Mouse (Mus musculus) neural tube, embryonic 14.5 days (tissue): ENCODE data around the gene Serpina1e. TPM values are rescaled to one million over a fixed set of nuclear protein-coding genes. Genes with fewer than 3 reads are reported as not detected.

Experiments used
- ATAC-seq: fragments of 200-750 bp; cut with Nextera tagmentation; 2 replicates; pipeline ENCODE4 v1.8.0; 2017; ENCODE audit warnings: low read depth, mild to moderate bottlenecking, moderate TSS enrichment, moderate library complexity
- H3K27ac ChIP-seq: fragments of 300-500 bp; sonication (generic); 2 replicates; pipeline ENCODE4 v1.5.1; 2014; ENCODE audit warnings: low read depth, mild to moderate bottlenecking, control low read depth, low read length, moderate library complexity, mixed read lengths
- H3K27me3 ChIP-seq: fragments of 300-500 bp; sonication (generic); 2 replicates; pipeline ENCODE4 v1.6.1; 2014; ENCODE audit warnings: low read length; ENCODE audit not compliant: control insufficient read depth, insufficient read depth
- H3K36me3 ChIP-seq: fragments of 300-500 bp; sonication (generic); 2 replicates; pipeline ENCODE4 v1.6.1; 2014; ENCODE audit warnings: low read length, mixed read lengths; ENCODE audit not compliant: control insufficient read depth, insufficient read depth
- H3K4me1 ChIP-seq: fragments of 300-500 bp; sonication (generic); 2 replicates; pipeline ENCODE4 v1.6.1; 2014; ENCODE audit warnings: low read length; ENCODE audit not compliant: control insufficient read depth, insufficient read depth
- H3K4me2 ChIP-seq: fragments of 300-500 bp; sonication (generic); 2 replicates; pipeline ENCODE4 v1.6.1; 2014; ENCODE audit warnings: mild to moderate bottlenecking, low read depth, low read length, control low read depth
- H3K4me3 ChIP-seq: fragments of 300-500 bp; sonication (generic); 2 replicates; pipeline ENCODE4 v1.5.1; 2014; ENCODE audit warnings: low read depth, low read length, control low read depth, mixed read lengths
- H3K9ac ChIP-seq: fragments of 300-500 bp; sonication (generic); replicated peaks from 2 replicates; pipeline ENCODE4 v1.6.1; 2014; ENCODE audit warnings: low read depth, mild to moderate bottlenecking, control low read depth, low read length, mixed read lengths
- H3K9me3 ChIP-seq: fragments of 300-500 bp; sonication (generic); 2 replicates; pipeline ENCODE4 v1.6.1; 2016; ENCODE audit warnings: low read length; ENCODE audit not compliant: control insufficient read depth
- WGBS: fragments of 180-500 bp; shearing (Covaris S2); extraction: QIAGEN DNeasy Blood & Tissue Kit; methylation state at CpG from one replicate; pipeline ENCODE4 v1.1.7; 2014; 5-methylcytosine and 5-hydroxymethylcytosine counted together
- polyA plus RNA-seq: library from polyadenylated mRNA; unstranded; fragments of >200 nt; fragmentation: Nextera tagmentation; extraction: Ambion mirVana; gene quantifications from 2 replicates; pipeline ENCODE4 v1.2.1, GENCODE M21; 2014

Serpina1e gene
- not detected in 2 replicates for polyA plus RNA-seq

GRCm38 (mm10) chr12:103958798-103959197 is at the start of gene Serpina1e:
Gene Serpina1e (minus strand): TSS chr12:103958975.
- H3K27ac ChIP-seq, result no peak within 1 kb of the TSS
- H3K9me3 ChIP-seq, result no peaks in the 10 kb centered on the region
- WGBS, result 83% methylated on average over 3 of the region's 3 CpGs
- no peak within 1 kb of the TSS for H3K4me3 ChIP-seq
- H3K4me1 ChIP-seq, result no peaks in the 10 kb centered on the region
- no peaks in the 10 kb centered on the region for H3K27me3 ChIP-seq
- H3K4me2 ChIP-seq, result no peak within 1 kb of the TSS
- no peaks in the 10 kb centered on the region for H3K36me3 ChIP-seq
- ATAC-seq, result no peak
- no peak within 1 kb of the TSS for H3K9ac ChIP-seq

- H3K4me3 ChIP-seq, result no peak overlapping the region
- no peaks in the 10 kb centered on the region for H3K4me1 ChIP-seq
- H3K27ac ChIP-seq, result no peak overlapping the region
- no peak for ATAC-seq
- H3K27me3 ChIP-seq, result no peaks in the 10 kb centered on the region
- no peak overlapping the region for H3K9ac ChIP-seq
- H3K36me3 ChIP-seq, result no peaks in the 10 kb centered on the region
- no peaks in the 10 kb centered on the region for H3K9me3 ChIP-seq
- WGBS, result 81% methylated on average over 5 of the region's 5 CpGs
- no peak overlapping the region for H3K4me2 ChIP-seq
Observed at GRCm38 (mm10) chr12:104004689-104005088, 45.9 kb upstream of the Serpina1e start.

- 78% methylated on average over 4 of the region's 4 CpGs for WGBS
- no peak overlapping the region for H3K4me2 ChIP-seq
- no peak for ATAC-seq
Observed at GRCm38 (mm10) chr12:104003238-104003612, 44.5 kb upstream of the Serpina1e start.

GRCm38 (mm10) chr12:104002569-104003237 is 43.9 kb upstream of the Serpina1e start:
- H3K4me1 ChIP-seq, result no peaks in the 10 kb centered on the region
- WGBS, result 78% methylated on average over 10 of the region's 10 CpGs
- no peak for ATAC-seq
- no peaks in the 10 kb centered on the region for H3K27me3 ChIP-seq
- H3K36me3 ChIP-seq, result no peaks in the 10 kb centered on the region
- H3K9ac ChIP-seq, result no peak overlapping the region
- H3K4me3 ChIP-seq, result no peak overlapping the region
- no peaks in the 10 kb centered on the region for H3K9me3 ChIP-seq
- no peak overlapping the region for H3K4me2 ChIP-seq
- H3K27ac ChIP-seq, result no peak overlapping the region

More at GRCm38 (mm10) chr12:104003238-104003612, 44.5 kb upstream of the Serpina1e start:
- no peaks in the 10 kb centered on the region for H3K27me3 ChIP-seq
- H3K9ac ChIP-seq, result no peak overlapping the region
- no peak overlapping the region for H3K27ac ChIP-seq
- no peaks in the 10 kb centered on the region for H3K36me3 ChIP-seq
- no peaks in the 10 kb centered on the region for H3K9me3 ChIP-seq
- H3K4me1 ChIP-seq, result no peaks in the 10 kb centered on the region
- no peak overlapping the region for H3K4me3 ChIP-seq

GRCm38 (mm10) chr12:104000594-104000993 is 41.8 kb upstream of the Serpina1e start:
- no peak overlapping the region for H3K4me3 ChIP-seq
- no peak for ATAC-seq
- 95% methylated on average over 3 of the region's 3 CpGs for WGBS
- no peaks in the 10 kb centered on the region for H3K36me3 ChIP-seq
- no peaks in the 10 kb centered on the region for H3K27me3 ChIP-seq
- no peak overlapping the region for H3K27ac ChIP-seq
- no peaks in the 10 kb centered on the region for H3K9me3 ChIP-seq
- no peak overlapping the region for H3K4me2 ChIP-seq
- no peaks in the 10 kb centered on the region for H3K4me1 ChIP-seq
- no peak overlapping the region for H3K9ac ChIP-seq

- Histone ChIP-seq H3K4me2 (no peak overlapping the region), H3K4me1 (no peaks in the 10 kb centered on the region), H3K27ac (no peak overlapping the region), H3K27me3 (no peaks in the 10 kb centered on the region), H3K9me3 (no peaks in the 10 kb centered on the region), H3K9ac (no peak overlapping the region), H3K36me3 (no peaks in the 10 kb centered on the region), H3K4me3 (no peak overlapping the region)
- no peak for ATAC-seq
- 63% methylated on average over 8 of the region's 8 CpGs for WGBS
Observed at GRCm38 (mm10) chr12:103999611-104000010, 40.8 kb upstream of the Serpina1e start.

- Histone ChIP-seq H3K9ac (no peak overlapping the region), H3K4me1 (no peaks in the 10 kb centered on the region), H3K27ac (no peak overlapping the region), H3K4me3 (no peak overlapping the region), H3K27me3 (no peaks in the 10 kb centered on the region), H3K4me2 (no peak overlapping the region), H3K36me3 (no peaks in the 10 kb centered on the region), H3K9me3 (no peaks in the 10 kb centered on the region)
- no peak for ATAC-seq
- 62% methylated on average over 2 of the region's 2 CpGs for WGBS
Observed at GRCm38 (mm10) chr12:103996513-103996912, 37.7 kb upstream of the Serpina1e start.

GRCm38 (mm10) chr12:103995292-103996072 is 36.7 kb upstream of the Serpina1e start:
- Histone ChIP-seq H3K9ac (no peak overlapping the region), H3K4me3 (no peak overlapping the region), H3K36me3 (no peaks in the 10 kb centered on the region), H3K4me2 (no peak overlapping the region), H3K27ac (no peak overlapping the region), H3K4me1 (no peaks in the 10 kb centered on the region), H3K27me3 (no peaks in the 10 kb centered on the region), H3K9me3 (no peaks in the 10 kb centered on the region)
- ATAC-seq, result peak; percentile 71; the same call in 1 of the 2 replicates
- 40% methylated on average over 5 of the region's 5 CpGs for WGBS

GRCm38 (mm10) chr12:103992945-103993344 is 34.2 kb upstream of the Serpina1e start:
- Histone ChIP-seq H3K27ac (no peak overlapping the region), H3K4me1 (no peaks in the 10 kb centered on the region), H3K9ac (no peak overlapping the region), H3K9me3 (no peaks in the 10 kb centered on the region), H3K4me3 (no peak overlapping the region), H3K27me3 (no peaks in the 10 kb centered on the region), H3K4me2 (no peak overlapping the region), H3K36me3 (no peaks in the 10 kb centered on the region)
- ATAC-seq, result no peak
- 90% methylated on average over 7 of the region's 7 CpGs for WGBS
